Mouse (Mus musculus) thymus, adult 2 months (tissue): ENCODE results near the gene Stk32b. TPM values are rescaled to one million over a fixed set of nuclear protein-coding genes. Genes with fewer than 3 reads are reported as not detected.

Experiments used
- DNase-seq: peaks from one replicate; pipeline ENCODE4 v3.0.0; 2021
- H3K27ac ChIP-seq: fragments of 200-500 bp; 2 replicates; pipeline ENCODE4 v1.5.1; 2012; ENCODE audit warnings: low read length, control low read depth; ENCODE audit not compliant: control insufficient read depth, insufficient read depth
- H3K27me3 ChIP-seq: fragments of 200-500 bp; 2 replicates; pipeline ENCODE4 v1.6.1; 2012; ENCODE audit warnings: mild to moderate bottlenecking, low read length, moderate library complexity, mixed read lengths; ENCODE audit not compliant: control insufficient read depth, insufficient read depth
- H3K36me3 ChIP-seq: fragments of 200-500 bp; 2 replicates; pipeline ENCODE4 v1.6.1; 2012; ENCODE audit warnings: mild to moderate bottlenecking, low read length, moderate library complexity; ENCODE audit not compliant: control insufficient read depth, insufficient read depth
- H3K4me1 ChIP-seq: fragments of 200-500 bp; replicated peaks from 2 replicates; pipeline ENCODE4 v1.6.1; 2012; ENCODE audit warnings: low read length; ENCODE audit not compliant: control insufficient read depth, insufficient read depth
- H3K4me3 ChIP-seq: fragments of 200-500 bp; 2 replicates; pipeline ENCODE4 v1.5.1; 2012; ENCODE audit warnings: mild to moderate bottlenecking, low read length, control low read depth, moderate library complexity; ENCODE audit not compliant: control insufficient read depth, insufficient read depth
- CTCF ChIP-seq: fragments of 200-500 bp; IDR thresholded peaks from 2 replicates; pipeline ENCODE4 v1.5.1; 2012; ENCODE audit warnings: mild to moderate bottlenecking, control low read depth, low read length, moderate library complexity, borderline replicate concordance; ENCODE audit not compliant: control insufficient read depth, poor library complexity, insufficient read depth; ENCODE audit errors: extremely low read depth
- POLR2A ChIP-seq: fragments of 200-500 bp; IDR thresholded peaks from 2 replicates; pipeline ENCODE4 v1.6.1; 2012; ENCODE audit warnings: mild to moderate bottlenecking, low read length, control low read depth, moderate library complexity; ENCODE audit not compliant: control insufficient read depth, poor library complexity, insufficient read depth; ENCODE audit errors: extremely low read depth
- WGBS: fragments of 180-500 bp; shearing (Covaris S2); methylation state at CpG from one replicate; pipeline ENCODE4 v1.1.7; 2018; 5-methylcytosine and 5-hydroxymethylcytosine counted together
- polyA plus RNA-seq: library from polyadenylated mRNA; depleted of rRNA; stranded (reverse); fragments of >200 nt; gene quantifications from 2 replicates; pipeline ENCODE4 v1.2.3, GENCODE M21; 2012

The Stk32b gene
- polyA plus RNA-seq, 1 experiment = 0.28 TPM

- 93% methylated on average over 10 of the region's 10 CpGs for WGBS
- TF ChIP-seq CTCF = no peak
- TF ChIP-seq POLR2A = no peak
- no peak overlapping the region for H3K27ac ChIP-seq
Observed at GRCm38 (mm10) chr5:37465461-37465860, 251.5 kb downstream of the Stk32b start.

GRCm38 (mm10) chr5:37458236-37458635 is 258.7 kb downstream of the Stk32b start:
- DNase-seq = no peak
- Histone ChIP-seq H3K36me3 (no peaks in the 10 kb centered on the region), H3K4me3 (no peak overlapping the region), H3K27me3 (no peaks in the 10 kb centered on the region), H3K4me1 (no peaks in the 10 kb centered on the region), H3K27ac (no peak overlapping the region)
- 88% methylated on average over 2 of the region's 2 CpGs for WGBS
- TF ChIP-seq CTCF (no peak), POLR2A (no peak)

More at GRCm38 (mm10) chr5:37465461-37465860, 251.5 kb downstream of the Stk32b start:
- Histone ChIP-seq H3K27me3 (no peaks in the 10 kb centered on the region), H3K36me3 (no peaks in the 10 kb centered on the region), H3K4me3 (no peak overlapping the region), H3K4me1 (no peaks in the 10 kb centered on the region)
- no peak for DNase-seq

- no peak for TF ChIP-seq POLR2A
- TF ChIP-seq CTCF = no peak
- Histone ChIP-seq H3K27ac (no peak overlapping the region), H3K4me3 (no peak overlapping the region), H3K36me3 (no peaks in the 10 kb centered on the region), H3K4me1 (no peaks in the 10 kb centered on the region), H3K27me3 (no peaks in the 10 kb centered on the region)
- WGBS = 77% methylated on average over 2 of the region's 2 CpGs
- DNase-seq = no peak
Observed at GRCm38 (mm10) chr5:37457831-37458230, 259.1 kb downstream of the Stk32b start.

- Histone ChIP-seq H3K36me3 (no peaks in the 10 kb centered on the region), H3K27ac (no peak overlapping the region), H3K4me1 (no peaks in the 10 kb centered on the region), H3K27me3 (no peaks in the 10 kb centered on the region), H3K4me3 (no peak overlapping the region)
- TF ChIP-seq POLR2A (no peak), CTCF (no peak)
- 89% methylated on average over 5 of the region's 5 CpGs for WGBS
- DNase-seq = no peak
Observed at GRCm38 (mm10) chr5:37457191-37457590, 259.8 kb downstream of the Stk32b start.

GRCm38 (mm10) chr5:37456590-37456989 is 260.4 kb downstream of the Stk32b start:
- TF ChIP-seq CTCF = no peak
- no peak for TF ChIP-seq POLR2A
- no peak overlapping the region for H3K27ac ChIP-seq
- no peaks in the 10 kb centered on the region for H3K36me3 ChIP-seq
- no peak for DNase-seq
- H3K4me3 ChIP-seq = no peak overlapping the region
- no peaks in the 10 kb centered on the region for H3K4me1 ChIP-seq
- 62% methylated on average over 2 of the region's 2 CpGs for WGBS
- no peaks in the 10 kb centered on the region for H3K27me3 ChIP-seq

GRCm38 (mm10) chr5:37447546-37447945 is 269.4 kb downstream of the Stk32b start:
- DNase-seq = no peak
- Histone ChIP-seq H3K36me3 (no peaks in the 10 kb centered on the region), H3K4me3 (no peak overlapping the region), H3K27me3 (no peaks in the 10 kb centered on the region), H3K27ac (no peak overlapping the region), H3K4me1 (no peaks in the 10 kb centered on the region)
- TF ChIP-seq POLR2A = no peak
- TF ChIP-seq CTCF = no peak
- 76% methylated on average over 3 of the region's 3 CpGs for WGBS

- Histone ChIP-seq H3K27me3 (no peaks in the 10 kb centered on the region), H3K36me3 (no peaks in the 10 kb centered on the region), H3K4me3 (no peak overlapping the region), H3K4me1 (no peaks in the 10 kb centered on the region), H3K27ac (no peak overlapping the region)
- no peak for DNase-seq
- 78% methylated on average over 2 of the region's 2 CpGs for WGBS
- TF ChIP-seq POLR2A (no peak), CTCF (no peak)
Observed at GRCm38 (mm10) chr5:37442767-37443166, 274.2 kb downstream of the Stk32b start.
